Mouse (Mus musculus) kidney, embryonic 15.5 days (tissue): ENCODE measurements around the gene Synrg. TPM values are rescaled to one million over a fixed set of nuclear protein-coding genes. Genes with fewer than 3 reads are reported as not detected.

ENCODE experiments used
- ATAC-seq: fragments of 200-750 bp; cut with Nextera tagmentation; replicated peaks from 2 replicates; pipeline ENCODE4 v1.8.0; 2017; ENCODE audit warnings: moderate TSS enrichment; ENCODE audit not compliant: low FRiP score
- H3K27ac ChIP-seq: fragments of 300-500 bp; sonication (generic); 2 replicates; pipeline ENCODE4 v1.5.1; 2015; ENCODE audit warnings: mild to moderate bottlenecking, inconsistent platforms
- H3K27me3 ChIP-seq: fragments of 300-500 bp; sonication (generic); 2 replicates; pipeline ENCODE4 v1.6.1; 2015; ENCODE audit warnings: inconsistent platforms
- H3K36me3 ChIP-seq: fragments of 300-500 bp; sonication (generic); 2 replicates; pipeline ENCODE4 v1.6.1; 2015; ENCODE audit warnings: inconsistent platforms
- H3K4me1 ChIP-seq: fragments of 300-500 bp; sonication (generic); 2 replicates; pipeline ENCODE4 v1.6.1; 2015; ENCODE audit warnings: inconsistent platforms
- H3K4me2 ChIP-seq: fragments of 300-500 bp; sonication (generic); 2 replicates; pipeline ENCODE4 v1.6.1; 2015; ENCODE audit warnings: moderate library complexity, mild to moderate bottlenecking, inconsistent platforms
- H3K4me3 ChIP-seq: fragments of 300-500 bp; sonication (generic); replicated peaks from 2 replicates; pipeline ENCODE4 v1.5.1; 2015; ENCODE audit warnings: mild to moderate bottlenecking, inconsistent platforms
- H3K9ac ChIP-seq: fragments of 300-500 bp; sonication (generic); 2 replicates; pipeline ENCODE4 v1.6.1; 2015; ENCODE audit warnings: mild to moderate bottlenecking, inconsistent platforms
- H3K9me3 ChIP-seq: fragments of 300-500 bp; sonication (generic); replicated peaks from 2 replicates; pipeline ENCODE4 v1.6.1; 2016; ENCODE audit warnings: inconsistent platforms
- WGBS: fragments of 180-500 bp; shearing (Covaris S2); methylation state at CpG from one replicate; pipeline ENCODE4 v1.1.7; 2015; ENCODE audit warnings: mixed read lengths; 5-methylcytosine and 5-hydroxymethylcytosine counted together
- polyA plus RNA-seq: library from polyadenylated mRNA; unstranded; fragments of >200 nt; fragmentation: Nextera tagmentation; extraction: Ambion mirVana; gene quantifications from 2 replicates; pipeline ENCODE4 v1.2.1, GENCODE M21; 2015

Synrg gene
- polyA plus RNA-seq, 1 experiment from 2014 or later: 10.5 TPM

- no peaks in the 10 kb centered on the region for H3K9me3 ChIP-seq
- H3K9ac ChIP-seq: no peak overlapping the region
- no peaks in the 10 kb centered on the region for H3K27me3 ChIP-seq
- 78% methylated on average over 10 of the region's 10 CpGs for whole genome bisulfite sequencing
- no peak for ATAC-seq
- H3K4me2 ChIP-seq: no peak overlapping the region
- no peak overlapping the region for H3K27ac ChIP-seq
- no peaks in the 10 kb centered on the region for H3K36me3 ChIP-seq
- no peak overlapping the region for H3K4me3 ChIP-seq
- H3K4me1 ChIP-seq: no peaks in the 10 kb centered on the region
Measured at GRCm38 (mm10) chr11:84053524-84054163, 89.4 kb downstream of the Synrg start.

- Histone ChIP-seq H3K9me3 (no peaks in the 10 kb centered on the region), H3K4me1 (peaks cover 5% of the 10 kb centered on the region; the same call in 1 of the 2 replicates), H3K27ac (no peak overlapping the region), H3K4me2 (no peak overlapping the region), H3K36me3 (no peaks in the 10 kb centered on the region), H3K4me3 (no peak overlapping the region), H3K9ac (no peak overlapping the region), H3K27me3 (no peaks in the 10 kb centered on the region)
- WGBS: 92% methylated on average over 2 of the region's 2 CpGs
- ATAC-seq: no peak
Measured at GRCm38 (mm10) chr11:84057418-84057817, 93.2 kb downstream of the Synrg start.

- H3K4me1 ChIP-seq: peaks cover 10% of the 10 kb centered on the region; the same call in 1 of the 2 replicates
- no peak for ATAC-seq
- 88% methylated on average over 2 of the region's 2 CpGs for WGBS
Measured at GRCm38 (mm10) chr11:84059784-84060183, 95.6 kb downstream of the Synrg start.

DNA sequence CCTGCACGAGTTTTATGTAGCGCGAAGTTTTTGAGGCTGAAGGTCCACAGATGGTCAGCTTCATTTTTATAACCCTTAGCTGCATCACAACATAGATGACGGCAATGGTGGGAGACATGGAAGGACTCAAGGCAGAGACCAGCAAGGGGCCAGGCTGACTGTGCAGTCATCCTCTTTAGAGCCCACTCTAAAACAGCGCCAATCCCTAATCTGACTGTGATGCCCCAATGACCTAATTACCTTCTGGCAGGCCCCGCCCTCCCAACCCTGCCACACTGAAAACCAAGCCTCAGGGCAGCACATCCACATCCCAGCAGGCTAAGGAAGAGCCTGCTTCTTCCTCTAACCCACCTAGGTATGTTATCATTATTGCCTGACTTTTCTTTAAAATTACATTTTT, 96.4 kb downstream of the Synrg start:
- Histone ChIP-seq H3K4me1 (peaks cover 13% of the 10 kb centered on the region), H3K9me3 (no peaks in the 10 kb centered on the region), H3K9ac (no peak overlapping the region), H3K4me2 (no peak overlapping the region), H3K36me3 (no peaks in the 10 kb centered on the region), H3K27me3 (0 out of 2 replicates have a peak, but pooled peaks cover 2% of the 10 kb centered on the region), H3K4me3 (no peak overlapping the region), H3K27ac (no peak overlapping the region)
- WGBS: 39% methylated on average over 6 of the region's 6 CpGs
- no peak for ATAC-seq

More at GRCm38 (mm10) chr11:84059784-84060183, 95.6 kb downstream of the Synrg start:
- no peak overlapping the region for H3K4me2 ChIP-seq
- H3K4me3 ChIP-seq: no peak overlapping the region
- H3K27me3 ChIP-seq: no peaks in the 10 kb centered on the region
- H3K36me3 ChIP-seq: no peaks in the 10 kb centered on the region
- H3K9me3 ChIP-seq: no peaks in the 10 kb centered on the region
- H3K9ac ChIP-seq: no peak overlapping the region
- no peak overlapping the region for H3K27ac ChIP-seq

GRCm38 (mm10) chr11:84061881-84062280, 97.7 kb downstream of the Synrg start:
- Histone ChIP-seq H3K4me3 (no peak overlapping the region), H3K27ac (no peak overlapping the region), H3K4me2 (no peak overlapping the region), H3K4me1 (peaks cover 24% of the 10 kb centered on the region), H3K9ac (no peak overlapping the region), H3K27me3 (peaks cover 13% of the 10 kb centered on the region; the same call in 1 of the 2 replicates), H3K9me3 (no peaks in the 10 kb centered on the region), H3K36me3 (no peaks in the 10 kb centered on the region)
- WGBS: 87% methylated on average over 2 of the region's 2 CpGs
- ATAC-seq: no peak

DNA sequence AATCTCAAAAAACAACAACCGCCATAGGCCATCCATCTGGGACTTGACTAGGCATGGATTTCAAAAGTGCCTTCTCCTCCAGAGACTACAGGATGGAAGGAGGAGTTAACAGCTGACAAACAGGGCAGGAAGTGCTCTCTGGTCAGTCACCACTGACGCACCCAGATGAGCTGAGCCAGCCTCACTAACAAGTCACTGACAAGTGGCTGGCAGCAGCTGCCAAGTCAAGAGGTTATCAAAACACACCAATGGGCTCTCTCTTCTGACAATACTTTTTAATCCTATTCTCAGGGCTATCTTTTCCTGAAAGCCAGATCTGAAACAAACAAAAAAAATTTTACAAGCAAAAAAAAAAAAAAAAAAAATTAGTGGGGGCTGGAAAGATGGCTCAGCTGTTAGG, 98.6 kb downstream of the Synrg start:
- H3K36me3 ChIP-seq: no peaks in the 10 kb centered on the region
- H3K9me3 ChIP-seq: no peaks in the 10 kb centered on the region
- H3K4me3 ChIP-seq: no peak overlapping the region
- ATAC-seq: no peak; the same call in 1 of the 2 replicates
- peaks cover 33% of the 10 kb centered on the region for H3K4me1 ChIP-seq
- H3K4me2 ChIP-seq: no peak overlapping the region
- H3K27ac ChIP-seq: no peak overlapping the region
- no peak overlapping the region for H3K9ac ChIP-seq
- peaks cover 19% of the 10 kb centered on the region for H3K27me3 ChIP-seq
- WGBS: 20% methylated on average over 2 of the region's 2 CpGs

DNA sequence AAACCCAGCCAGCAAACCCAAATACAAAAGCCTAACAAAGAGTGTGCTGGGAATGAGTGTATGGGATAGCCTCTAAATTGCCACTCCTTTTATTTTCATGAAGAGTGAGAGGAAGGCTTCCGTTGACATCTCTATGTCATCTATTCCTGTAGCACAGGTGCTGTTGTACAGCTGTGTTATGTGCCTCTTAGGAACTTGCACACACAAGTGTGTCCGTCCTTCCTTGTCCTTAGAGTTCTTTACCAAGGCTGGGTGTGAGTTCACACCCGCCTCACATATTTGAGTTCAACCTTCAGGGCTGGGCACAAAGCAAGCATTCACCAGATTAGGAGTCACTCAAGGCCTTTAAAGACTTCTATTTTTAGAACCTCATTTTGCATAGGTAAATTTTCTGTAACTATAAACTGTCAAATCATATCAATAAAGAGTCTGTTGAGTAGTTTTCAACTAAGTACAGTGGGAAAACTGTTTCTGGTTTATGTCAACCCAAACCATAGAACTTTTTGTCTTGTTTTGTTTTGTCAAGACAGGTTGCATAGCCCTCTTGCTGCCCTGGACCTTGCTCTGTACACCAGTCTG, 99.5 kb downstream of the Synrg start:
- ATAC-seq: no peak
- no peak overlapping the region for H3K27ac ChIP-seq
- no peak overlapping the region for H3K9ac ChIP-seq
- no peaks in the 10 kb centered on the region for H3K36me3 ChIP-seq
- no peak overlapping the region for H3K4me3 ChIP-seq
- no peak overlapping the region for H3K4me2 ChIP-seq
- WGBS: 83% methylated on average over 3 of the region's 3 CpGs
- peaks cover 21% of the 10 kb centered on the region for H3K27me3 ChIP-seq
- peaks cover 38% of the 10 kb centered on the region for H3K4me1 ChIP-seq
- no peaks in the 10 kb centered on the region for H3K9me3 ChIP-seq

GRCm38 (mm10) chr11:84066071-84066481, 101.8 kb downstream of the Synrg start:
- Histone ChIP-seq H3K4me3 (peak overlapping the region; percentile 20), H3K36me3 (no peaks in the 10 kb centered on the region), H3K4me1 (peaks cover 43% of the 10 kb centered on the region), H3K9me3 (no peaks in the 10 kb centered on the region), H3K9ac (no peak overlapping the region), H3K27ac (no peak overlapping the region), H3K4me2 (peak overlapping the region; percentile 86), H3K27me3 (peaks cover 33% of the 10 kb centered on the region)
- 2% methylated on average over 11 of the region's 11 CpGs for WGBS
- ATAC-seq: no peak; the same call in 1 of the 2 replicates

DNA sequence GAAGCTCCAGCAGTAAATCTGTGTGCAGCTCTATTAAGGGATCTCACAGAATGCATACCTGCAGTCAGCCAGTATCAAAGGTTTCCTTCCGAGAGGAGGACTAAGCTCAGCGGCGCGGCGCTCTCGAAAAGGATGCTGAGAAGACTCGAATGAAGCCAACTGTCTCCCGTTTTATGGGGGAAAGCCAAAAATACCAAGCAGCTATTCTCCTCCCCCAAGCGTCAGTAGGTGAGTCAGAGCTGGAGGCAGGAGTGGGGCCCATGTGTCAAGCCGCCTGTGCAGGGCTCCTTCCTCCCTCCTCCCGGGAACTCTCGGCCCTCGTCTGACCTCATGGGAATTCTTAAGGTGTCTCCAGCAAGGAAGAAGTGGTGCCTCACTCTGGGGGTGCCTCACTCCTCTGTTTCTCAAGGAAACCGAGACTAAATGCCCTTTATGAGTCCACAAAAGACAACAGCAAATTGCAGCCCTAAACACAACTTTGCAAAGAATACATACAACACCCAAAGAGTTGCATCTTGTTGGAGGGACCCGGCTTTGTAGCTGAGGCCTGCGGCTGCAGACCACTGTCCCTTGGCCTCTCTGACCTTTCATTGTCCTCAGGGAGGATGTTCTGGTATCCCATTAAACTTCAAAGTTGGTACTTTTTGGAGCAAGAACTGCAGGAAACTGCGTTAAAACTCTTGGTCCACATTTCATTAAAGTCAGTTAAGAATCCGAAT, 102.9 kb downstream of the Synrg start:
- Histone ChIP-seq H3K4me2 (peak overlapping the region; percentile 86), H3K4me1 (peaks cover 43% of the 10 kb centered on the region), H3K27ac (peak overlapping the region; percentile 71; the same call in 1 of the 2 replicates), H3K4me3 (peak overlapping the region; percentile 59), H3K9me3 (no peaks in the 10 kb centered on the region), H3K27me3 (peaks cover 33% of the 10 kb centered on the region), H3K9ac (peak overlapping the region; percentile 57; the same call in 1 of the 2 replicates), H3K36me3 (no peaks in the 10 kb centered on the region)
- ATAC-seq: no peak
- 4% methylated on average over 18 of the region's 18 CpGs for WGBS

- WGBS: 2% methylated on average over 21 of the region's 21 CpGs
- H3K4me1 ChIP-seq: peaks cover 41% of the 10 kb centered on the region
- no peaks in the 10 kb centered on the region for H3K36me3 ChIP-seq
- peak overlapping the region; percentile 57 for H3K9ac ChIP-seq
- no peaks in the 10 kb centered on the region for H3K9me3 ChIP-seq
- H3K4me2 ChIP-seq: peak overlapping the region; percentile 86
- peak overlapping the region; percentile 59 for H3K4me3 ChIP-seq
- ATAC-seq: no peak; the same call in 1 of the 2 replicates
- peaks cover 33% of the 10 kb centered on the region for H3K27me3 ChIP-seq
- H3K27ac ChIP-seq: peak overlapping the region; percentile 71
Measured at GRCm38 (mm10) chr11:84067720-84068190, 103.5 kb downstream of the Synrg start.

GRCm38 (mm10) chr11:84068191-84069033, 104.2 kb downstream of the Synrg start:
- peak overlapping the region; percentile 86 for H3K4me2 ChIP-seq
- peak; percentile 61; the same call in 1 of the 2 replicates for ATAC-seq
- WGBS: 2% methylated on average over 63 of the region's 63 CpGs

More at GRCm38 (mm10) chr11:84068191-84069033, 104.2 kb downstream of the Synrg start:
- Histone ChIP-seq H3K36me3 (no peaks in the 10 kb centered on the region), H3K27ac (peak overlapping the region; percentile 71), H3K4me1 (peaks cover 46% of the 10 kb centered on the region), H3K4me3 (peak overlapping the region; percentile 59), H3K9me3 (no peaks in the 10 kb centered on the region), H3K27me3 (peaks cover 33% of the 10 kb centered on the region), H3K9ac (peak overlapping the region; percentile 57)
